Comparison of ENCODE assay signal across 11 mouse cellular contexts in the genomic region with DNA sequence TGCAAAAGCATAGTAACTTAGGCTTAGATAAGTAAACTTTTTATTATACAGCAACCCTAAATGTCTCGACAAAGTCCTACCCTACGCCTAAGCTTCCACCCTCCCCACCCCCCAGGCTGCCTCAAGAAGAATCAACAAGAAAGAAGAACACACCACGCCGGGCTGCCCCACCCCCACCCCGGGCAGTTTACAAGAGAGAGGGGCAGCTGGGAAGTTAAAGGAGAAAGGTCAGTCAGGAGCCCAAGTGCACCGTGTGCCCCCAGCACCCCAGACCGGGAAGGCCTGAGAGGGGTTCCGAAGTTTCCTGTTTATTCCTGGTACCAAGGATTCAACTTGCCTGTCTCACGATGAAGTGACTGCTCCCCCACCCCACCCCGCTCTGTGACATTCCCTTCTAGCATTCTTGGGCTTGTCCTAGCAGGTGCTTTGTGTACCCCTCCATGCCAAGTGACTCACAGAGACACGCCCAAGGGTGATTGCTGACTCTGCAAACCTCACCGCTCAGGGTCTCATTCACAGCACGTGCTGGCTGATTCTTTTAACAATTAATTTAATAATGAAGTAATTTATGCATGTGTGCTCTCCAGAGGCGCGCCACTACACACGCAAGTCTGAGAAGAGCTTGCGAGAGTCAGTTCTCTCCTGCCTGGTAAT. TPM values are rescaled to one million over a fixed set of nuclear protein-coding genes. Genes with fewer than 3 reads are reported as not detected.
DNase-seq lines count a peak whose midpoint lies in the region; ATAC-seq and TF ChIP-seq lines count a peak whose summit lies in the region.
"Had no signal": no experiment of that assay in that cellular context is flagged by ENCODE, and none has a peak within 500 bp of the region (broad histone marks: within the 10 kb centered on the region; RNA-seq: fewer than 3 reads in every experiment).

No protein-coding gene starts in this region.

- no peaks in the 10 kb centered on the region for H3K9me3 ChIP-seq in kidney, embryonic 15.5 days (replicated peaks)
- no peaks in the 10 kb centered on the region for H3K9me3 ChIP-seq in hindbrain, embryonic 12.5 days (replicated peaks)
- H3K9me3 ChIP-seq: neural tube, embryonic 13.5 days had no signal

- H3K27ac ChIP-seq in kidney, embryonic 15.5 days = no peak overlapping the region
- no peak overlapping the region for H3K27ac ChIP-seq in kidney, adult 2 months (ENCODE audit: insufficient read depth, low read depth, low read length)
- H3K27ac ChIP-seq in hindbrain, embryonic 12.5 days = no peak overlapping the region
- H3K27ac ChIP-seq: neural tube, embryonic 13.5 days had no signal

- ATAC-seq in kidney, embryonic 15.5 days (replicated peaks; ENCODE audit: low FRiP score) = no peak
- no peak for ATAC-seq in hindbrain, embryonic 12.5 days (ENCODE audit: low FRiP score)
- ATAC-seq in megakaryocyte, adult 5-6 weeks (ENCODE audit: poor library complexity, severe bottlenecking) = no peak
- ATAC-seq: Patski had no signal

- no peak overlapping the region for H3K4me3 ChIP-seq in kidney, embryonic 15.5 days (replicated peaks)
- H3K4me3 ChIP-seq in kidney, adult 2 months (ENCODE audit: insufficient read depth, low read depth, low read length) = no peak overlapping the region
- no peak overlapping the region for H3K4me3 ChIP-seq in hindbrain, embryonic 12.5 days
- H3K4me3 ChIP-seq: neural tube, embryonic 13.5 days had no signal

- H3K27me3 ChIP-seq in kidney, embryonic 15.5 days = no peaks in the 10 kb centered on the region
- H3K27me3 ChIP-seq in kidney, adult 2 months (replicated peaks; ENCODE audit: control insufficient read depth, insufficient read depth, low read length) = no peaks in the 10 kb centered on the region
- no peaks in the 10 kb centered on the region for H3K27me3 ChIP-seq in hindbrain, embryonic 12.5 days
- H3K27me3 ChIP-seq: neural tube, embryonic 13.5 days; Patski had no signal

- DNase-seq in kidney, adult 2 months = no peak
- DNase-seq in R1 (ENCODE audit: low read depth, low spot score) = peak; percentile 91
- peak; percentile 27 for DNase-seq in neural tube, embryonic 10.5 days (ENCODE audit: extremely low spot score, low spot score)
- no peak for DNase-seq in spleen, postnatal 14 days (ENCODE audit: low spot score in 2 of 2)
- DNase-seq in frontal cortex, postnatal 14 days (ENCODE audit: low spot score in 2 of 2) = no peak
- DNase-seq: cerebellum, adult 2 months had no signal

- WGBS in kidney, embryonic 15.5 days = 28% methylated on average over 17 of the region's 17 CpGs
- 30% methylated on average over 17 of the region's 17 CpGs for WGBS in kidney, adult 2 months
- 28% methylated on average over 17 of the region's 17 CpGs for WGBS in hindbrain, embryonic 12.5 days

- TF ChIP-seq POLR2A in kidney, adult 2 months (IDR thresholded peaks at IDR 0.05; ENCODE audit: low read depth, low read length) = no peak

- H3K9ac ChIP-seq in kidney, embryonic 15.5 days = no peak overlapping the region
- H3K9ac ChIP-seq in hindbrain, embryonic 12.5 days = no peak overlapping the region
- H3K9ac ChIP-seq: neural tube, embryonic 13.5 days had no signal

- peaks cover 13% of the 10 kb centered on the region for H3K4me1 ChIP-seq in kidney, embryonic 15.5 days
- no peaks in the 10 kb centered on the region for H3K4me1 ChIP-seq in kidney, adult 2 months (ENCODE audit: control insufficient read depth, insufficient read depth, low read length)
- peaks cover 9% of the 10 kb centered on the region for H3K4me1 ChIP-seq in hindbrain, embryonic 12.5 days

- peak overlapping the region; percentile 22; the same call in 1 of the 2 replicates for H3K4me2 ChIP-seq in kidney, embryonic 15.5 days
- H3K4me2 ChIP-seq in hindbrain, embryonic 12.5 days (replicated peaks) = 0 out of 2 replicates have a peak overlapping the region, but pooled peaks have one; percentile 3
- H3K4me2 ChIP-seq: neural tube, embryonic 13.5 days had no signal

- no peaks in the 10 kb centered on the region for H3K36me3 ChIP-seq in kidney, embryonic 15.5 days
- no peaks in the 10 kb centered on the region for H3K36me3 ChIP-seq in kidney, adult 2 months (ENCODE audit: control insufficient read depth, insufficient read depth, low read length)
- no peaks in the 10 kb centered on the region for H3K36me3 ChIP-seq in hindbrain, embryonic 12.5 days
- H3K36me3 ChIP-seq: neural tube, embryonic 13.5 days had no signal

- TF ChIP-seq CTCF in kidney, adult 2 months (conservative IDR thresholded peaks at IDR 0.05; ENCODE audit: insufficient read depth, insufficient read length, low read depth, low read length) = no peak

RNA-seq across cellular contexts. Expression of gene Ggta1, which starts 27.6 kb away (rescaled TPM):
- 20.5 and 22.3 TPM in 2 replicates for polyA plus RNA-seq in kidney, embryonic 15.5 days (2015; fragmentation: Nextera tagmentation; extraction: Ambion mirVana)
- polyA plus RNA-seq in kidney, adult 2 months (2012; rRNA removed) = 4.6 and 6.1 TPM in 2 replicates
- 6.4 and 7.6 TPM in 2 replicates for polyA plus RNA-seq in hindbrain, embryonic 12.5 days (2016; fragmentation: Nextera tagmentation; extraction: Ambion mirVana)
- total RNA-seq in megakaryocyte, adult 5-6 weeks (2015) = 41.7 and 51.1 TPM in 2 replicates
- total RNA-seq in megakaryocyte, adult 5-6 weeks (2017) = 68.3 and 71.2 TPM in 2 replicates

Comparison
In these comparisons a context has a peak if more than half of its experiments do, and no peak if none do; other contexts are left out.
1. DNase-seq: peak in R1 (single experiment) and neural tube, embryonic 10.5 days (single experiment); none in kidney, adult 2 months (single experiment), spleen, postnatal 14 days (0 of 2) and frontal cortex, postnatal 14 days (0 of 2).